Mouse (Mus musculus): ENCODE results near the gene Serbp1.
A peak's percentile ranks its signal among the peaks of the same experiment; 100 is the strongest.

Gene Serbp1

GRCm38 (mm10) chr6:67235649-67236048, 2.3 kb upstream of the Serbp1 start:
- no peak for DNase-seq (ENCODE audit: low spot score in 2 of 2)

- DNase-seq (ENCODE audit: low spot score in 2 of 2) = no peak
These were observed 1.3 kb upstream of the Serbp1 start for GRCm38 (mm10) chr6:67236491-67237234.

GRCm38 (mm10) chr6:67241263-67241662, 3.3 kb downstream of the Serbp1 start:
- no peak for DNase-seq (ENCODE audit: low spot score in 2 of 2)

- DNase-seq (ENCODE audit: low spot score in 2 of 2) = no peak
These were observed 5.9 kb downstream of the Serbp1 start for GRCm38 (mm10) chr6:67243765-67244420.

GRCm38 (mm10) chr6:67244451-67244850, 6.5 kb downstream of the Serbp1 start:
- no peak for DNase-seq (ENCODE audit: low spot score in 2 of 2)

GRCm38 (mm10) chr6:67251095-67251494, 13.1 kb downstream of the Serbp1 start:
- DNase-seq (ENCODE audit: low spot score in 2 of 2) = no peak

- no peak for DNase-seq (ENCODE audit: low spot score in 2 of 2)
These were observed 27.0 kb downstream of the Serbp1 start for GRCm38 (mm10) chr6:67264935-67265334.

- peak; percentile 21 to 58 for DNase-seq (ENCODE audit: low spot score in 2 of 2)
These were observed 28.2 kb downstream of the Serbp1 start for GRCm38 (mm10) chr6:67266159-67266657.

- DNase-seq (ENCODE audit: low spot score in 2 of 2) = peak; percentile 90 to 93
These were observed 28.9 kb downstream of the Serbp1 start for GRCm38 (mm10) chr6:67266664-67267407.

- DNase-seq (ENCODE audit: low spot score in 2 of 2) = peak; percentile 31 to 60
These were observed 29.6 kb downstream of the Serbp1 start for GRCm38 (mm10) chr6:67267408-67268244.

GRCm38 (mm10) chr6:67268245-67268612, 30.3 kb downstream of the Serbp1 start:
- no peak for DNase-seq (ENCODE audit: low spot score in 2 of 2)

GRCm38 (mm10) chr6:67268983-67269382, 31.0 kb downstream of the Serbp1 start:
- DNase-seq (ENCODE audit: low spot score in 2 of 2) = no peak

GRCm38 (mm10) chr6:67269459-67269858, 31.5 kb downstream of the Serbp1 start:
- no peak for DNase-seq (ENCODE audit: low spot score in 2 of 2)

- DNase-seq (ENCODE audit: low spot score in 2 of 2) = no peak
These were observed 40.0 kb downstream of the Serbp1 start for GRCm38 (mm10) chr6:67277944-67278343.

GRCm38 (mm10) chr6:67281614-67282197, 43.7 kb downstream of the Serbp1 start:
- no peak for DNase-seq (ENCODE audit: low spot score in 2 of 2)

- DNase-seq (ENCODE audit: low spot score in 2 of 2) = no peak
These were observed 44.9 kb downstream of the Serbp1 start for GRCm38 (mm10) chr6:67282897-67283296.

GRCm38 (mm10) chr6:67292042-67292623, 54.2 kb downstream of the Serbp1 start:
- DNase-seq (ENCODE audit: low spot score in 2 of 2) = no peak

- DNase-seq (ENCODE audit: low spot score in 2 of 2) = no peak
These were observed 58.1 kb downstream of the Serbp1 start for GRCm38 (mm10) chr6:67296126-67296525.

- no peak for DNase-seq (ENCODE audit: low spot score in 2 of 2)
These were observed 60.8 kb downstream of the Serbp1 start for GRCm38 (mm10) chr6:67298742-67299141.

GRCm38 (mm10) chr6:67300300-67300699, 62.3 kb downstream of the Serbp1 start:
- no peak for DNase-seq (ENCODE audit: low spot score in 2 of 2)

- DNase-seq (ENCODE audit: low spot score in 2 of 2) = no peak
These were observed 62.8 kb downstream of the Serbp1 start for GRCm38 (mm10) chr6:67300710-67301163.

All from urinary bladder, postnatal 4 days (tissue).